Mouse (Mus musculus) kidney, postnatal 0 days (tissue): ENCODE measurements around the gene Olfr101. TPM values are rescaled to one million over a fixed set of nuclear protein-coding genes. Genes with fewer than 3 reads are reported as not detected.

ENCODE experiments used
- ATAC-seq: fragments of 200-750 bp; cut with Nextera tagmentation; replicated peaks from 2 replicates; pipeline ENCODE4 v1.8.0; 2017; ENCODE audit warnings: low read depth, moderate number of reproducible peaks, moderate TSS enrichment, moderate library complexity; ENCODE audit not compliant: low FRiP score
- DNase-seq: peaks from one replicate; pipeline ENCODE4 v3.0.0-alpha.2; 2016; ENCODE audit warnings: low spot score
- H3K27ac ChIP-seq: fragments of 300-500 bp; sonication (generic); 2 replicates; pipeline ENCODE4 v1.5.1; 2014; ENCODE audit warnings: mild to moderate bottlenecking
- H3K27me3 ChIP-seq: fragments of 300-500 bp; sonication (generic); 2 replicates; pipeline ENCODE4 v1.6.1; 2014; ENCODE audit warnings: low read length, mixed read lengths; ENCODE audit not compliant: insufficient read depth
- H3K36me3 ChIP-seq: fragments of 300-500 bp; sonication (generic); 2 replicates; pipeline ENCODE4 v1.6.1; 2014; ENCODE audit warnings: low read length, mixed read lengths; ENCODE audit not compliant: insufficient read depth
- H3K4me1 ChIP-seq: fragments of 300-500 bp; sonication (generic); replicated peaks from 2 replicates; pipeline ENCODE4 v1.6.1; 2014; ENCODE audit warnings: antibody characterized with exemption, low read length, mixed read lengths; ENCODE audit not compliant: insufficient read depth
- H3K4me2 ChIP-seq: fragments of 300-500 bp; sonication (generic); 2 replicates; pipeline ENCODE4 v1.6.1; 2014; ENCODE audit warnings: mild to moderate bottlenecking, low read length, moderate library complexity, mixed read lengths
- H3K4me3 ChIP-seq: fragments of 300-500 bp; sonication (generic); replicated peaks from 2 replicates; pipeline ENCODE4 v1.5.1; 2014; ENCODE audit warnings: low read depth, low read length
- H3K9ac ChIP-seq: fragments of 300-500 bp; sonication (generic); 2 replicates; pipeline ENCODE4 v1.6.1; 2014; ENCODE audit warnings: low read depth, low read length
- H3K9me3 ChIP-seq: fragments of 300-500 bp; sonication (generic); replicated peaks from 2 replicates; pipeline ENCODE4 v1.6.1; 2016; ENCODE audit warnings: low read length, inconsistent platforms, mixed read lengths
- CTCF ChIP-seq: IDR thresholded peaks from 2 replicates; pipeline ENCODE4 v1.5.1; 2016; ENCODE audit warnings: antibody characterized with exemption, low read depth, mild to moderate bottlenecking, moderate library complexity
- WGBS: fragments of 180-500 bp; shearing (Covaris S2); extraction: QIAGEN DNeasy Blood & Tissue Kit; methylation state at CpG from one replicate; pipeline ENCODE4 v1.1.7; 2014; 5-methylcytosine and 5-hydroxymethylcytosine counted together
- polyA plus RNA-seq: library from polyadenylated mRNA; unstranded; fragments of >200 nt; fragmentation: Nextera tagmentation; extraction: Ambion mirVana; gene quantifications from 2 replicates; pipeline ENCODE4 v1.2.1, GENCODE M21; 2015

The Olfr101 gene
- polyA plus RNA-seq, result not detected in 2 replicates

GRCm38 (mm10) chr17:37304213-37304612 is at the start of gene Olfr101:
Olfr101 (minus strand) TSS chr17:37304313.
- Histone ChIP-seq H3K9ac (no peak within 1 kb of the TSS), H3K4me3 (no peak within 1 kb of the TSS), H3K27ac (no peak within 1 kb of the TSS), H3K9me3 (no peaks in the 10 kb centered on the region), H3K4me1 (no peaks in the 10 kb centered on the region), H3K36me3 (no peaks in the 10 kb centered on the region), H3K27me3 (no peaks in the 10 kb centered on the region), H3K4me2 (no peak within 1 kb of the TSS)
- 82% methylated on average over 4 of the region's 4 CpGs for WGBS
- DNase-seq (no peak), ATAC-seq (no peak)
- TF ChIP-seq CTCF, result no peak

GRCm38 (mm10) chr17:37339598-37339997 is 35.5 kb upstream of the Olfr101 start, which contains the start of gene Olfr103:
Olfr103 (minus strand) TSS chr17:37339698.
- Histone ChIP-seq H3K4me1 (no peaks in the 10 kb centered on the region), H3K4me3 (no peak within 1 kb of the TSS), H3K4me2 (no peak within 1 kb of the TSS), H3K9me3 (no peaks in the 10 kb centered on the region), H3K9ac (no peak within 1 kb of the TSS), H3K27ac (no peak within 1 kb of the TSS), H3K36me3 (no peaks in the 10 kb centered on the region), H3K27me3 (no peaks in the 10 kb centered on the region)
- DNase-seq (no peak), ATAC-seq (no peak)
- WGBS, result 93% methylated on average over 2 of the region's 2 CpGs
- TF ChIP-seq CTCF, result no peak

GRCm38 (mm10) chr17:37316954-37317353 is 12.8 kb upstream of the Olfr101 start, which contains the start of gene Olfr102:
Olfr102 (minus strand) TSS chr17:37317054.
- Histone ChIP-seq H3K27ac (no peak within 1 kb of the TSS), H3K9ac (no peak within 1 kb of the TSS), H3K4me3 (no peak within 1 kb of the TSS), H3K9me3 (no peaks in the 10 kb centered on the region), H3K4me1 (no peaks in the 10 kb centered on the region), H3K36me3 (no peaks in the 10 kb centered on the region), H3K4me2 (no peak within 1 kb of the TSS), H3K27me3 (no peaks in the 10 kb centered on the region)
- TF ChIP-seq CTCF, result no peak
- DNase-seq (no peak), ATAC-seq (no peak)

GRCm38 (mm10) chr17:37310146-37310699 is 6.1 kb upstream of the Olfr101 start:
- H3K36me3 ChIP-seq, result no peaks in the 10 kb centered on the region
- no peak for TF ChIP-seq CTCF
- no peak overlapping the region for H3K27ac ChIP-seq
- H3K4me2 ChIP-seq, result no peak overlapping the region
- H3K9me3 ChIP-seq, result no peaks in the 10 kb centered on the region
- no peak overlapping the region for H3K4me3 ChIP-seq
- no peaks in the 10 kb centered on the region for H3K27me3 ChIP-seq
- H3K9ac ChIP-seq, result no peak overlapping the region
- ATAC-seq (no peak), DNase-seq (no peak)
- 43% methylated on average over 2 of the region's 2 CpGs for WGBS
- H3K4me1 ChIP-seq, result no peaks in the 10 kb centered on the region

- 34% methylated on average over 4 of the region's 4 CpGs for WGBS
- H3K9me3 ChIP-seq, result no peaks in the 10 kb centered on the region
- no peak overlapping the region for H3K27ac ChIP-seq
- no peak overlapping the region for H3K4me3 ChIP-seq
- no peaks in the 10 kb centered on the region for H3K4me1 ChIP-seq
- no peaks in the 10 kb centered on the region for H3K27me3 ChIP-seq
- peak; percentile 44; the same call in 1 of the 2 replicates for TF ChIP-seq CTCF
- no peak overlapping the region for H3K9ac ChIP-seq
- DNase-seq, result peak; percentile 3
- H3K4me2 ChIP-seq, result no peak overlapping the region
- no peaks in the 10 kb centered on the region for H3K36me3 ChIP-seq
- no peak for ATAC-seq
Observed at GRCm38 (mm10) chr17:37308483-37308882, 4.4 kb upstream of the Olfr101 start.

GRCm38 (mm10) chr17:37283360-37283759 is 20.8 kb downstream of the Olfr101 start, which contains the start of gene Olfr99:
Olfr99 (minus strand) TSS chr17:37283460.
- TF ChIP-seq CTCF, result no peak
- no peak within 1 kb of the TSS for H3K27ac ChIP-seq
- no peaks in the 10 kb centered on the region for H3K9me3 ChIP-seq
- 69% methylated on average over 1 of the region's 1 CpGs for WGBS
- H3K9ac ChIP-seq, result no peak within 1 kb of the TSS
- no peak for ATAC-seq
- no peak for DNase-seq
- no peaks in the 10 kb centered on the region for H3K36me3 ChIP-seq
- no peak within 1 kb of the TSS for H3K4me3 ChIP-seq
- no peak within 1 kb of the TSS for H3K4me2 ChIP-seq
- no peaks in the 10 kb centered on the region for H3K27me3 ChIP-seq
- H3K4me1 ChIP-seq, result no peaks in the 10 kb centered on the region

GRCm38 (mm10) chr17:37280331-37280730 is 23.8 kb downstream of the Olfr101 start:
- H3K4me3 ChIP-seq, result no peak overlapping the region
- H3K27ac ChIP-seq, result no peak overlapping the region
- no peaks in the 10 kb centered on the region for H3K9me3 ChIP-seq
- no peak overlapping the region for H3K4me2 ChIP-seq
- 70% methylated on average over 1 of the region's 1 CpGs for WGBS
- no peak for DNase-seq
- no peaks in the 10 kb centered on the region for H3K36me3 ChIP-seq
- no peak for TF ChIP-seq CTCF
- no peak overlapping the region for H3K9ac ChIP-seq
- H3K4me1 ChIP-seq, result no peaks in the 10 kb centered on the region
- H3K27me3 ChIP-seq, result no peaks in the 10 kb centered on the region
- ATAC-seq, result no peak
